Mouse (Mus musculus) lung, embryonic 16.5 days (tissue): ENCODE measurements around the gene Cul9. TPM values are rescaled to one million over a fixed set of nuclear protein-coding genes. Genes with fewer than 3 reads are reported as not detected.
A peak's percentile ranks its signal among the peaks of the same experiment; 100 is the strongest.

ENCODE experiments used
- ATAC-seq: fragments of 200-750 bp; cut with Nextera tagmentation; 2 replicates; pipeline ENCODE4 v1.8.0; 2017; ENCODE audit warnings: low read depth, mild to moderate bottlenecking, moderate library complexity
- H3K27ac ChIP-seq: fragments of 300-500 bp; sonication (generic); 2 replicates; pipeline ENCODE4 v1.5.1; 2014; ENCODE audit warnings: mild to moderate bottlenecking, control low read depth, low read length
- H3K27me3 ChIP-seq: fragments of 300-500 bp; sonication (generic); 2 replicates; pipeline ENCODE4 v1.6.1; 2014; ENCODE audit warnings: low read depth, low read length, mixed read lengths; ENCODE audit not compliant: control insufficient read depth, insufficient read depth
- H3K36me3 ChIP-seq: fragments of 300-500 bp; sonication (generic); 2 replicates; pipeline ENCODE4 v1.6.1; 2014; ENCODE audit warnings: low read length; ENCODE audit not compliant: control insufficient read depth, insufficient read depth
- H3K4me1 ChIP-seq: fragments of 300-500 bp; sonication (generic); replicated peaks from 2 replicates; pipeline ENCODE4 v1.6.1; 2014; ENCODE audit warnings: low read length, mixed read lengths; ENCODE audit not compliant: control insufficient read depth, insufficient read depth
- H3K4me2 ChIP-seq: fragments of 300-500 bp; sonication (generic); 2 replicates; pipeline ENCODE4 v1.6.1; 2014; ENCODE audit warnings: low read depth, low read length, control low read depth
- H3K4me3 ChIP-seq: fragments of 300-500 bp; sonication (generic); 2 replicates; pipeline ENCODE4 v1.5.1; 2014; ENCODE audit warnings: mild to moderate bottlenecking, low read length, control low read depth
- H3K9ac ChIP-seq: fragments of 300-500 bp; sonication (generic); 2 replicates; pipeline ENCODE4 v1.6.1; 2014; ENCODE audit warnings: low read length, control low read depth
- H3K9me3 ChIP-seq: fragments of 300-500 bp; sonication (generic); 2 replicates; pipeline ENCODE4 v1.6.1; 2016; ENCODE audit warnings: low read length; ENCODE audit not compliant: control insufficient read depth
- WGBS: fragments of 180-500 bp; shearing (Covaris S2); extraction: QIAGEN DNeasy Blood & Tissue Kit; methylation state at CpG from one replicate; pipeline ENCODE4 v1.1.7; 2014; 5-methylcytosine and 5-hydroxymethylcytosine counted together
- polyA plus RNA-seq: library from polyadenylated mRNA; unstranded; fragments of >200 nt; fragmentation: Nextera tagmentation; extraction: Ambion mirVana; gene quantifications from 2 replicates; pipeline ENCODE4 v1.2.1, GENCODE M21; 2015

Gene Cul9
- polyA plus RNA-seq, 1 experiment from 2014 or later: 4.0 TPM

DNA sequence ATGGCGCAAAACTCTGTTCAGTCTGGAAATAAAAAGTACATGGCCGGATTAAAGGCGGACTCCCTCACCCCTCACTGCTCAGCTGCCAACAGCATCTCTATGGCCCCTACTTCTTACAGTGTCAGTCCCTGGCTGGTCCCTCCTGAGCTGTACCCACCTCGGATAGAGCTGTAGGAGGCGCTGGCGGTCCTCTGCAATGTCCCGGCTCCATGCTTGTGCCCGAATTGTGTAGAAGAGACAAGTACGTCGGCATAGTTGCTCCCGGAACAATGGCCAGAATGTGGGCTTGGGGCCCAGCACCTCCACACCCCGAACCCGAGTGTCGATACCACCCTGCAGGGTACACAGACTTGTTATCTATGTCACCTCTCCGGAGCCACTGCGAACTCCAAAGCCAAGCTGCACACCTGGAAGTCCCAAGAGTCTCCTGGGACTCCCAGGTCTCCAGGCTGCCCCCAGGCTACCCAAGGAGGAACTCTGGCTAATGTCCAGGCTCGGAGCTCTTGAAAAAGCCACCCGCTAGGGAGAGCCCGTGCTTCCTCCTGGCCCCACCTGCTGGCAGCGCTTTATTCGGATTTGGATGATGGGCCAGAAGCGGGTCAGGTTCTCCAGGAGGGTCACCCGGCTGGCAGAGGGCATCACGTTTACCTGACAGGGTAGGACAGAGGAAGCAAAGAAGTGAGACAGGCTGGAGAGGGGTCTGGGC is 24.1 kb downstream of the Cul9 start:
- 39% methylated on average over 24 of the region's 24 CpGs for WGBS
- no peak overlapping the region for H3K4me3 ChIP-seq

GRCm38 (mm10) chr17:46521174-46521573 is 25.0 kb downstream of the Cul9 start:
- H3K4me3 ChIP-seq: no peak overlapping the region
- H3K4me1 ChIP-seq: peaks cover 6% of the 10 kb centered on the region; the same call in 1 of the 2 replicates
- H3K4me2 ChIP-seq: peak overlapping the region; percentile 48; the same call in 1 of the 2 replicates
- no peak overlapping the region for H3K27ac ChIP-seq
- no peak for ATAC-seq
- H3K9me3 ChIP-seq: no peaks in the 10 kb centered on the region
- H3K27me3 ChIP-seq: peaks cover 6% of the 10 kb centered on the region; the same call in 1 of the 2 replicates
- no peaks in the 10 kb centered on the region for H3K36me3 ChIP-seq
- 62% methylated on average over 9 of the region's 9 CpGs for WGBS
- no peak overlapping the region for H3K9ac ChIP-seq

More for the DNA sequence above, 24.1 kb downstream of the Cul9 start:
- Histone ChIP-seq H3K9ac (no peak overlapping the region), H3K27ac (no peak overlapping the region), H3K27me3 (peaks cover 6% of the 10 kb centered on the region; the same call in 1 of the 2 replicates), H3K4me2 (no peak overlapping the region), H3K36me3 (no peaks in the 10 kb centered on the region), H3K4me1 (peaks cover 6% of the 10 kb centered on the region; the same call in 1 of the 2 replicates), H3K9me3 (no peaks in the 10 kb centered on the region)
- ATAC-seq: no peak

- Histone ChIP-seq H3K9ac (peak overlapping the region; percentile 55), H3K9me3 (no peaks in the 10 kb centered on the region)
Measured at GRCm38 (mm10) chr17:46520385-46520979, 25.7 kb downstream of the Cul9 start.

DNA sequence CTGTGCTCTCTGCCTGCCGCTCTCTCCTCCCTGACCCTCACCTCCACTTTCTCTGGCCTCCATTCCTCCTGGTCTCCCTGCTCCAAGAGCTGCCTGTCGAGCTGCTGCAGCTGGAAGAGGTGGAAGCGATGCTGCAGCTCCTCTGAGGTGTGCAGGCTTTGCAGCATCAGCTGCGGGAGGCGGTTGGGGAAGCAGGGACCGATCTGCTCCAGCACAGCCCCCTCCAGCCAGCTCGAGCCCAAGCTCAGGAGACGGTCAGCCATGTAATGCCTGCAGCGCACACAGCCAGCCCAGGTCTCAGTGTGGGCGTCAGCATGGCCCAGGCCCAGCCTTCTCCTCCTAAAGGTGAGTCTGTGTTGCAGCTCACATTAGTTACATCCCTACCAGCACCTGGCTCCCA is 26.2 kb downstream of the Cul9 start:
- WGBS: 65% methylated on average over 10 of the region's 10 CpGs
- Histone ChIP-seq H3K4me3 (peak overlapping the region; percentile 36), H3K36me3 (no peaks in the 10 kb centered on the region), H3K4me2 (peak overlapping the region; percentile 48), H3K9ac (peak overlapping the region; percentile 55), H3K27ac (no peak overlapping the region), H3K9me3 (no peaks in the 10 kb centered on the region), H3K4me1 (peaks cover 6% of the 10 kb centered on the region; the same call in 1 of the 2 replicates), H3K27me3 (peaks cover 6% of the 10 kb centered on the region; the same call in 1 of the 2 replicates)
- ATAC-seq: no peak

More at GRCm38 (mm10) chr17:46520385-46520979, 25.7 kb downstream of the Cul9 start:
- peak; percentile 68; the same call in 1 of the 2 replicates for ATAC-seq
- Histone ChIP-seq H3K4me3 (peak overlapping the region; percentile 36), H3K4me1 (peaks cover 6% of the 10 kb centered on the region; the same call in 1 of the 2 replicates), H3K27me3 (peaks cover 6% of the 10 kb centered on the region; the same call in 1 of the 2 replicates), H3K27ac (no peak overlapping the region), H3K4me2 (peak overlapping the region; percentile 48), H3K36me3 (no peaks in the 10 kb centered on the region)
- WGBS: 18% methylated on average over 25 of the region's 25 CpGs

GRCm38 (mm10) chr17:46513329-46513728 is 32.9 kb downstream of the Cul9 start:
- Histone ChIP-seq H3K4me1 (no peaks in the 10 kb centered on the region), H3K9me3 (no peaks in the 10 kb centered on the region), H3K9ac (no peak overlapping the region), H3K27ac (no peak overlapping the region), H3K27me3 (no peaks in the 10 kb centered on the region), H3K36me3 (no peaks in the 10 kb centered on the region), H3K4me3 (no peak overlapping the region), H3K4me2 (no peak overlapping the region)
- 55% methylated on average over 2 of the region's 2 CpGs for WGBS
- no peak for ATAC-seq

- WGBS: 51% methylated on average over 11 of the region's 11 CpGs
- Histone ChIP-seq H3K9me3 (no peaks in the 10 kb centered on the region), H3K9ac (no peak overlapping the region), H3K4me2 (no peak overlapping the region), H3K27me3 (no peaks in the 10 kb centered on the region), H3K4me1 (no peaks in the 10 kb centered on the region), H3K36me3 (no peaks in the 10 kb centered on the region), H3K4me3 (no peak overlapping the region), H3K27ac (no peak overlapping the region)
- peak; percentile 59 for ATAC-seq
Measured at GRCm38 (mm10) chr17:46511059-46511710, 35.0 kb downstream of the Cul9 start.

- Histone ChIP-seq H3K4me3 (no peak overlapping the region), H3K36me3 (no peaks in the 10 kb centered on the region), H3K9me3 (no peaks in the 10 kb centered on the region), H3K27ac (no peak overlapping the region), H3K27me3 (no peaks in the 10 kb centered on the region), H3K4me1 (no peaks in the 10 kb centered on the region), H3K4me2 (no peak overlapping the region), H3K9ac (no peak overlapping the region)
- no peak for ATAC-seq
- WGBS: 92% methylated on average over 3 of the region's 3 CpGs
Measured at GRCm38 (mm10) chr17:46505617-46506016, 40.6 kb downstream of the Cul9 start.

DNA sequence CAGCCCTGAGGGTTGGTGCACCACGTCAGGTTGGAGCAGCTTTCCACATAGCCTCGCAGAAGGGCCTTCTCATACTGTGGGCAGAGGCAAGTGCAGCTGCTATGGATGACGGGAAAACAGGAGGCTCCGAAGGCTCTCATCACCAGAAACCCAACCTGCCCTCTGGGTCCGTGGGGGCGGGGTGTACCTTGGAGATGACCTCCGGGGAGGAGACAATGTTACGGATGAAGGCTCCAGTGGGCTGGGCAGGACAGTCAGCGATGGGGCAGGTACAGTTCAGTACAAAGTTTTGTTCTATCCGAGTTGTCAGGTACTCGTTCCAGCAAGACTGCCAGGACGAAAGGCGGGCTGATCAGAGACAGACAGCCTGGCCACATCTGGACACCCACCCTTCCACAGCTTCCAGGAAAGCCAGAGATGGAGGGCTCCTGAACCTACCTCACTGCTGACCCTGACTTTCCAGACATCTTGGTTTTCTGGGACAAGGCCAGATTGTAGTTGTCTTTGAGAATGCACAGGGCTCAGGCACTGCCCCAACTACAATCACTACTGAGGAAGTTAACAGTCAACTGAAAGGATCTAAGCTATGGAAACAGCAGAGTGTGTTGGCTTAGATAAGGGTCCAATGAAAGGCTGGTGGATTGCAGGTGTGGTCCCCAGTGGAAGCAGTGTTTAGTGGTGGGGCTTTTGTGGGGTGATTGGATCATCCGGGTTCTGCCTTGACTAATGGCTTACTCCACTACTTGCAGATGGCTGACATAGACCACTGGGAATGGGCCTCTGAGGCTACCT is 42.1 kb downstream of the Cul9 start:
- H3K27me3 ChIP-seq: no peaks in the 10 kb centered on the region
- H3K9me3 ChIP-seq: no peaks in the 10 kb centered on the region
- no peak overlapping the region for H3K27ac ChIP-seq
- H3K9ac ChIP-seq: no peak overlapping the region
- H3K4me2 ChIP-seq: no peak overlapping the region
- H3K4me3 ChIP-seq: no peak overlapping the region
- H3K4me1 ChIP-seq: no peaks in the 10 kb centered on the region
- H3K36me3 ChIP-seq: no peaks in the 10 kb centered on the region
- 70% methylated on average over 14 of the region's 14 CpGs for WGBS
- ATAC-seq: no peak
